Mouse (Mus musculus): ENCODE measurements at regions not wholly inside any gene's neighbourhood (a gene's known extent, or its start where the extent isn't known, plus 50 kb on each side); places are given as distances from the start of the nearest gene placed in this dataset.

DNA sequence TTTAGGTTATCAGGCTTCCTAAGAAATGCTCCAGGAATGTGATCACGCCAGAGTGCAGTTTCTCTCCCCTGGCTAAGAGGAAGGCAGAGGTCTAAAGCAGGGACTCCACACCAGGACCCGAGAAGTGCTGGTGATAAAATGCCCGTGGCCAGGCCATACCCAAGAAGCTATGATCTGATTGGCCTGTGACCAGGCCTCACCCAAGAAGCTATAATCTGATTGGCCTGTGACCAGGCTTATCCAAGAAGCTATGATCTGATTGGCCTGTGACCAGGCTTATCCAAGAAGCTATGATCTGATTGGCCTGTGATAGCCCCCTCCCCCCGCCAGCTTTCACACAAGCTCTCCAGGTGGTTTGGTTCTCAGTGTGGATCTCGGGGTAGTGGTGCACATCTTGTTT, 726.7 kb upstream of the Car8 start:
- TF ChIP-seq CTCF (conservative IDR thresholded peaks at IDR 0.05; ENCODE audit: insufficient read depth, insufficient read length, low read depth, low read length) (no peak), POLR2A (IDR thresholded peaks at IDR 0.05; ENCODE audit: low read depth, low read length) (no peak)

Measured in kidney, adult 2 months (tissue).